Mouse (Mus musculus) C2C12 (cell line): ENCODE data around the gene Znrd1. TPM values are rescaled to one million over a fixed set of nuclear protein-coding genes. Genes with fewer than 3 reads are reported as not detected.
A peak's percentile ranks its signal among the peaks of the same experiment; 100 is the strongest.
"Not testable (repeated sequence)": the region's sequence is repeated elsewhere in the genome, so short reads cannot be mapped to it uniquely, and the experiment has no call there.

Experiments used
- H3K27me3 ChIP-seq: one replicate; pipeline ENCODE4 v1.6.1; 2011; ENCODE audit not compliant: control insufficient read depth, insufficient read depth, insufficient read length
- H3K36me3 ChIP-seq: one replicate; pipeline ENCODE4 v1.6.1; 2011; ENCODE audit not compliant: control insufficient read depth, insufficient read depth
- H3K4me3 ChIP-seq: one replicate; pipeline ENCODE4 v1.5.1; 2011; ENCODE audit warnings: mild to moderate bottlenecking, control low read depth; ENCODE audit not compliant: poor library complexity, insufficient read depth, severe bottlenecking
- H3K79me2 ChIP-seq: one replicate; pipeline ENCODE4 v1.6.1; 2011; ENCODE audit not compliant: control insufficient read depth, insufficient read depth
- H3K79me3 ChIP-seq: one replicate; pipeline ENCODE4 v1.6.1; 2011; ENCODE audit warnings: low read depth, control low read depth
- H3ac ChIP-seq: one replicate; pipeline ENCODE3; 2011; ENCODE audit warnings: low read depth; ENCODE audit not compliant: control insufficient read depth, insufficient read length
- CEBPB ChIP-seq: IDR thresholded peaks from one replicate; pipeline ENCODE4 v1.6.1; 2011; ENCODE audit warnings: low read depth, mild to moderate bottlenecking, control low read depth, moderate library complexity
- CTCF ChIP-seq: IDR thresholded peaks from one replicate; pipeline ENCODE4 v1.5.1; 2011; ENCODE audit not compliant: control insufficient read depth, insufficient read depth, insufficient read length
- FOSL1 ChIP-seq: IDR thresholded peaks from one replicate; pipeline ENCODE4 v1.8.0; 2011; ENCODE audit warnings: mild to moderate bottlenecking, low read length; ENCODE audit not compliant: poor library complexity, insufficient read depth, severe bottlenecking
- MAX ChIP-seq: IDR thresholded peaks from one replicate; pipeline ENCODE4 v1.6.1; 2011; ENCODE audit warnings: mild to moderate bottlenecking, control low read depth
- MYOD1 ChIP-seq: IDR thresholded peaks from one replicate; pipeline ENCODE4 v1.6.1; 2011; ENCODE audit warnings: low read depth; ENCODE audit not compliant: control insufficient read depth, insufficient read length
- MYOG ChIP-seq: IDR thresholded peaks from one replicate; pipeline ENCODE4 v1.6.1; 2011; ENCODE audit not compliant: control insufficient read depth, insufficient read length; ENCODE audit errors: extremely low read depth
- USF1 ChIP-seq: IDR thresholded peaks from one replicate; pipeline ENCODE4 v1.6.1; 2011; ENCODE audit warnings: low read depth, mild to moderate bottlenecking, control low read depth, moderate library complexity
- polyA plus RNA-seq: library from polyadenylated mRNA; unstranded; fragments of >200 nt; fragmentation: generic; extraction: Trizol; gene quantifications from one replicate; pipeline ENCODE4 v1.2.1, GENCODE M21; 2012; ENCODE audit warnings: missing spikeins

Gene Znrd1
- polyA plus RNA-seq, 1 experiment = 93.2 TPM

DNA sequence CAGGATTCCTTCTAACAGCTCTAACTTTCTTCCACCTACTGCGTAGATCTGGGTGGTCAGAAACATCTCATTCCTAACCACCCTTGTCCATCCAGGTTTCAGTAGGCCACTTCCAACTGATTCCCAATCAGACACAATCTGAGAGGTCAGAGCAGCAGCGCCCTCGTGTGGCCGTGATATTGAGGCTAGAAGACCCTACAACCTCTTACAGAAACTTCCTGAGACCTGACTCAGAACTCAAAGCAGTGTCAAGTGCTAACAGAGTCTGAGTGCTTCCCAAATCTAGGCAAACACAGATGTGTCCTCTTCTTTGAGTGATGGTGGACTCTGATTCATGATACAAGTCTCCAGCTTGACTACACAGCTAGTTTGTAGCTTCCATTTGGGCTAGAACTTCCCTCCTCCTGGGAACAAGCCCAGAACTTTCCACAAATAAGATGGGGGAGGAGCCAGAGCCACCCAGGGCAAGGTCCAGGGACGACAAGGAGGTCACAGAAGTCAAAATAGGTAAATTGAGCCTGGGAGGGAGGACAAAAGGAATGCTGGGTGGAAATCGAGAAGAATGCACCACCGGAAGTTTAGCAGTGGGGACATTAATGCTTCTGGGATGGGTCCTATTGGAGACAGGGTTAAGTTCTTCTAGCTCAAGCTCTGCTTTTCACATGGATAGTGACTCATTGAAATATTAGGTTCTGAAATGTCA is 38.8 kb upstream of the Znrd1 start:
- no peaks in the 10 kb centered on the region for H3K79me2 ChIP-seq
- no peaks in the 10 kb centered on the region for H3K36me3 ChIP-seq
- no peaks in the 10 kb centered on the region for H3K27me3 ChIP-seq
- no peak overlapping the region for H3K4me3 ChIP-seq
- H3ac ChIP-seq = no peak overlapping the region
- no peaks in the 10 kb centered on the region for H3K79me3 ChIP-seq
- TF ChIP-seq MAX (no peak), CTCF (peak; percentile 62)

DNA sequence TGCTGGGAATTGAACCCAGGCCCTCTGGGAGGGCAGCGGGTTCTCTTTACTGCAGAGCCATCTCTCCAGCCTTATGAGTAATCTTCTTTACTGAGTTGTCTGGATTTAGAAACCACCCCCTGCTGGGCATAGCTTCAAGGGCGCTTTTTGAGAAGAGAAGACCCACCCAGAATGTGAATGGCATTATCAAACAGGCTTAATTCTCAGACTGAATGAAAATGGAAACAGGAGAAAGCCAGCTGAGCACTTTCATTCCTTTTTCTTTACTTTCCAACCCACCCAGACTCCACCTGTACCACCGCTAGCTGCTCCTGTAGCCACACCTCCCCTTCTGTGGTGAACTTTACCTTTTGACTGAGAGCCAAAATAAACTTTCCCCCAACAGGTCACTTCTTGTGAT is 37.1 kb upstream of the Znrd1 start:
- H3ac ChIP-seq = no peak overlapping the region
- no peak overlapping the region for H3K4me3 ChIP-seq
- no peaks in the 10 kb centered on the region for H3K79me2 ChIP-seq
- no peaks in the 10 kb centered on the region for H3K27me3 ChIP-seq
- no peaks in the 10 kb centered on the region for H3K79me3 ChIP-seq
- TF ChIP-seq MYOD1 (no peak), CEBPB (no peak), MYOG (no peak)
- no peaks in the 10 kb centered on the region for H3K36me3 ChIP-seq

GRCm38 (mm10) chr17:36994528-36994927 is 36.2 kb upstream of the Znrd1 start:
- H3K36me3 ChIP-seq = no peaks in the 10 kb centered on the region
- H3K4me3 ChIP-seq = no peak overlapping the region
- H3ac ChIP-seq = no peak overlapping the region

DNA sequence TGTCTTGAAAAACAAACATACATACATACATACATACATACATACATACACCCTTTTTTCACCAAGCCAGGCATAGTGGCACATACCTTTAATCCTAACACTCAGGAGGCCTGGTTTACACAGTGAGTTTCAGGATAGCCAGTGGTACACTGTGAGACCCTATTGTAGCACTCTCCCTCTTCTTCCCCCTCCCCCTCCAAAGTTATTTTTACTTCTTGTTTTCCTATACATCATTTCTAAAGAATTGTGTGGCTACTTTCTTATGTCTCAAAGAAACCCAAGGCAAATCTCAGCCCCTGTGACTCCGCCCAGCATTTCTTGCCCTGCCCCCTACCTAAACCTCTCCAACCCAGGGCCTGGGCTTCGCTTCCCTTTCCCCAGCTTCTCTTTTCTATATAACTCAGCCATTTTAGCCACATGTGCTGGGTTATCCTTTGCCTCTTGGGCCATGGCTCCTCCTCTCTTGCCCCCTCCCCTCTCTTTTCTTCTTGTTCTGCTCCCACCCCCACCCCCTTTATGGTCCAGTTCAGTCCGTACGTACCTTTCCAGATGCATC is 35.5 kb upstream of the Znrd1 start:
- TF ChIP-seq MYOG (no peak), MAX (no peak), USF1 (no peak), FOSL1 (no peak), CTCF (no peak), MYOD1 (no peak), CEBPB (no peak)

More at GRCm38 (mm10) chr17:36994528-36994927, 36.2 kb upstream of the Znrd1 start:
- TF ChIP-seq USF1 = no peak
- no peaks in the 10 kb centered on the region for H3K27me3 ChIP-seq
- H3K79me2 ChIP-seq = no peaks in the 10 kb centered on the region
- no peaks in the 10 kb centered on the region for H3K79me3 ChIP-seq

DNA sequence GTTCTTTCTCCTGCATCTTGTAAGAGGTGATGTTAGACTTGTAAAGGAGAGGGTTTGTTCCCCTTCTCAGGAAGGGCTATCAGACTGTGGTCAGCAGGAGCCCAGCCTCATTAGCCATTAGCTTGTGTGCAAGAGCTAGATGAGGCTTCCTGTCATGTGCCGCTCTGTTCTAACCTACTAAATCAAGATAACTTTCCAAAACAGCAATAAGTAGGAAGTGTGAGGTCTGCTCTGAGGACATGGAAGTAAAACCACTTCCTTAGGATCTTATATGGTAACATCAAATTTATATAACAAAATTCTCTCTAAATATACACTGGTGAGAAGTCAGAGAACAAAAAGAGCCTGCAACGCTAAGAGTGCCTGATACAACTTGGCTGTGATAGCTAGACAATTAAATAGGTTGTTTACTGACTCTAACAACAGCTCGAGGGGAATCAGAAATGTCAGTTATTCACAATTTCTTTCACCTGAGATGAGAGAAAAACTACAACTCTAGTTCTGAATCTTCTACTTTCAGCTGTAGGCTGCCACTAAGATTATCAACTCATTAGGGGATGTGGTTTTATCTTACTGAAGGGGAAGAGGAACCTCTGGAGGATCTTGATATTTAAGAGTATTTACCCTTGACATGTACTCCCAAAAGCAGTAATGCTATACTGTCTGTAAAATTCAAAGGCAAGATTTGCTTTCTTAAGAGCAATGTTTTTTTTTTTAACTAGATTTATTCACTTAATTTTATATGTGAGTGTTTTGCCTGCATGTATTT is 34.2 kb upstream of the Znrd1 start:
- peaks cover 13% of the 10 kb centered on the region for H3K27me3 ChIP-seq
- H3K79me3 ChIP-seq = no peaks in the 10 kb centered on the region
- no peak overlapping the region for H3K4me3 ChIP-seq
- no peaks in the 10 kb centered on the region for H3K36me3 ChIP-seq
- H3ac ChIP-seq = no peak overlapping the region
- H3K79me2 ChIP-seq = no peaks in the 10 kb centered on the region
- TF ChIP-seq MAX (no peak), USF1 (no peak), CTCF (no peak), MYOD1 (no peak), FOSL1 (no peak), CEBPB (no peak), MYOG (no peak)

More for the DNA sequence above, 35.5 kb upstream of the Znrd1 start:
- H3K4me3 ChIP-seq = no peak overlapping the region
- H3K27me3 ChIP-seq = peaks cover 4% of the 10 kb centered on the region
- H3K36me3 ChIP-seq = no peaks in the 10 kb centered on the region
- H3K79me3 ChIP-seq = no peaks in the 10 kb centered on the region
- no peak overlapping the region for H3ac ChIP-seq
- H3K79me2 ChIP-seq = no peaks in the 10 kb centered on the region

DNA sequence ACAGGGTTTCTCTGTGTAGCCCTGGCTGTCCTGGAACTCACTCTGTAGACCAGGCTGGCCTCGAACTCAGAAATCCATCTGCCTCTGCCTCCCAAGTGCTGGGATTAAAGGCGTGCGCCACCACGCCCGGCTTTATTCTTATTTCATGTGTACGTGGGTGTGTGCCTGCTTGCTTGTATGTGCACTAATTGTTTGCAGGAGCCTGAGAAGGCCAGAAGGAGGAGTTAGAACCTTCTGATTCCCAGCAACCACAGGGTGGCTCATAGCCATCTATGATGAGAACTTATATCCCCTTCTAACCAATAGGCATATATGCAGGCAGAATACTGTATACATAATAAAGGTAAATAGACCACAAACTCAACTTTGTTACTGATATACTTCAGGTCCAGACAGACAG is 32.3 kb upstream of the Znrd1 start:
- peaks cover 17% of the 10 kb centered on the region for H3K27me3 ChIP-seq
- not testable (repeated sequence) for H3K4me3 ChIP-seq, H3ac ChIP-seq, H3K36me3 ChIP-seq, H3K79me2 ChIP-seq, H3K79me3 ChIP-seq
